Mouse (Mus musculus) adrenal gland, postnatal 4 days (tissue): ENCODE data around the gene Sox13. TPM values are rescaled to one million over a fixed set of nuclear protein-coding genes. Genes with fewer than 3 reads are reported as not detected.
A peak's percentile ranks its signal among the peaks of the same experiment; 100 is the strongest.

Source experiments
- DNase-seq, 2 experiments: peaks; one replicate each; pipeline ENCODE4 v3.0.0; 2021 to 2022; ENCODE audit warnings: low spot score in 2 of 2, mixed read lengths in 2 of 2
- total RNA-seq, 2 experiments: library from RNA; stranded (reverse); gene quantifications; 2 replicates each; pipeline ENCODE4 v1.2.3; 2021

The Sox13 gene
- total RNA-seq, 2 experiments from 2014 or later, result 26.0 to 35.2 TPM

GRCm38 (mm10) chr1:133371431-133371830 is 52.7 kb downstream of the Sox13 start:
- no peak for DNase-seq

DNA sequence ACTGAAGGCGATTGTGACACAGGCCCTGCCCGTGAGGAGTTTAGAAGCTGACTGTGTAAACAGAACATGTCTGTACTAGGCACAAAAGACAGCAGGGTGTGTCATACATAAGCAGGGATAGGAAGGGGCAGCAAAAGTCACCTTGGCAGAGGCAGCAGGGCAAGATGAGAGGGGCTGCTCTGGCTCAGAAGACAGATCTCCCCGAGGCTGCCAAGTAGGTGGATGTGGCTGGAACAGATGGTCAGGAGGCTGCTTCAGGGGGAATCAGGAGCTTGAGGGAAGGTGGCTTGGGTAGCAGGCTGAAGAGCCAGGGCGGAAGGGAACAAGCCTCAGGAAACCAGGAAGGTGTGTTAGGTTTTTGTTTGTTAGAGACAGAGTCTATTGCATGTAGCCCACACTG is 53.8 kb downstream of the Sox13 start:
- DNase-seq, result no peak

GRCm38 (mm10) chr1:133368644-133369043 is 55.5 kb downstream of the Sox13 start:
- DNase-seq, result no peak

- no peak for DNase-seq
These were observed 56.3 kb downstream of the Sox13 start for GRCm38 (mm10) chr1:133367606-133368488.

GRCm38 (mm10) chr1:133366951-133367605 is 57.1 kb downstream of the Sox13 start:
- DNase-seq, result no peak

DNA sequence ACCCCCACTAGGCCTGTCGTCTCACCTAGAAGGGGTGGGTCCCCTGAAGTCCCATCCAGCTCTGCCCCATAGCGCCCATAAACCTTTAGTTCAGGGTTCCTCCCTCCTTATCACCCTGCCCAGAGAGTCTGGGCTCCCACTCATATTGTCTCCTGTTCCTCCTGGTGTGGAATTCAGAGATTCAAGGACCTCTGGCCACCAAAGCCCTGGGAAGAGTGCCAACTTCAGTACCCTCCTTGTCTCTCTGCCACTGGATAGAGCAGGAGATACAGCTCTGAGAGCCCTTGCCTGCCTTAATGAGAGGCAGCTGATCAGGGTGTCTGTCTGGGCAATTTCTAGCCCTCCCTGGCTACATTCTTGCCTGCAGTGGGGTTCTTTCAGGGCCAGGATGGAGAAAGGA is 59.3 kb downstream of the Sox13 start:
- no peak for DNase-seq

GRCm38 (mm10) chr1:133364022-133364630 is 60.1 kb downstream of the Sox13 start:
- DNase-seq, result no peak

GRCm38 (mm10) chr1:133363276-133364021 is 60.7 kb downstream of the Sox13 start, which contains the start of gene Etnk2:
Gene Etnk2, plus strand, starts transcription at chr1:133363572.
- DNase-seq, result peak; percentile 57 to 75

- no peak for DNase-seq
These were observed 62.1 kb downstream of the Sox13 start for GRCm38 (mm10) chr1:133362103-133362502.

DNA sequence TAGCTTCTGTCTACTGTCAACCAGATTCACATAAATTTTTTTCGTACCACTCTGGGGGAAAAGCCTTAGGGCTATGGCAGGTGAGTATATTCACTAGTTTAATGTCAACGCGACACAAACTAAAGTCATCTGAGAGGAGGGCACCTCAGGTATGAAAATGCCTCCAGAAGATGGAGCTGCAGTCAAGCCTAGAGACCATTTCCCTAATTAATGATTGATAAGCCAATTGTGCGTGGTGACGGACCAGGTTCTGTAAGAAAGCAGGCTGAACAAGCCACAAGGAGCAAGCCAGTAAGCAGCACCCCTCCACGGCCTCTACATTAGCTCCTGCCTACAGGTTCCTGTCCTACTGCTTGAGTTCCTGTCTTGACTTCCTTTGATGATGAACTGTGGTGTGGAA is 63.2 kb downstream of the Sox13 start:
- no peak for DNase-seq

GRCm38 (mm10) chr1:133356330-133356729 is 67.8 kb downstream of the Sox13 start:
- DNase-seq, result no peak

GRCm38 (mm10) chr1:133355912-133356311 is 68.3 kb downstream of the Sox13 start:
- DNase-seq, result no peak

DNA sequence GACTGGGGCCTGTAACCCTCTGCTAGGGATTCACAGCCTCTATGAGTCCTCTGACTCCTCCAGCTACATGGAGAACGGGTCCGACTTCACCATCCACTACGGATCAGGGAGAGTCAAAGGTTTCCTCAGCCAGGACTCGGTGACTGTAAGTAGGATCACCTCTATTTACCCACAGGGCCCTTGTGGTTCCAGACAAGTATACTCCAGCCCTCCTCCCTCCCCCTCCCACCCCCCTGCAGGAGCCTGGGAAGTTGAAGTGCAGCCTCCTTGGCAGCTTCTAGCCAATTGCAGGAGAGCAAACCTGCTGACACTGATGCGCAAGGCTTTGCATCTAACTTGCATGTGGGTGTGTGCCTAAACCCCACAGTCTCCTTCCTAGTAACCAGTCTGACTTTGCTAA is 68.7 kb downstream of the Sox13 start:
- no peak for DNase-seq

DNA sequence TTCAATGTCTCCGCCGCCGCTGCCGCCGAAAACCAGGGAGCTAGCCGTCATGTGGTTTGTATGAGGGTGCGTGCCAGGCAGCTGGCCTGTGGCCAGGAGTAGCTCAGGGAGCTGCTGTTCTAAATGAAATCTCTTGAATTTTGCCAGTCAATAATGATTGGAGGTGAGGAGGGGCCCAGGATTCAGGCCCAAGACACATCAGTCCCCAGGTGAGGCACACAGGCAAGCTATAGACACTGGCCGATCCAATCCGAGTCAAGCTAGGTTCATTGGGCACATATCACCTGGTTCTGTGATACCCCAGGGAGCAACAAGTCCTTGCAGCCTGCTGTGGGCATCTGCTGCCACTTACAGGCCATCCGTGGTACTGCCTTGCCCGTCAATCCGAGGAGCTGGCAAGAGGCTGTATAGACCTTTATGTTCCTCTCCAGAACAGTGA is 70.8 kb downstream of the Sox13 start:
- peak; percentile 59 to 61 for DNase-seq

DNA sequence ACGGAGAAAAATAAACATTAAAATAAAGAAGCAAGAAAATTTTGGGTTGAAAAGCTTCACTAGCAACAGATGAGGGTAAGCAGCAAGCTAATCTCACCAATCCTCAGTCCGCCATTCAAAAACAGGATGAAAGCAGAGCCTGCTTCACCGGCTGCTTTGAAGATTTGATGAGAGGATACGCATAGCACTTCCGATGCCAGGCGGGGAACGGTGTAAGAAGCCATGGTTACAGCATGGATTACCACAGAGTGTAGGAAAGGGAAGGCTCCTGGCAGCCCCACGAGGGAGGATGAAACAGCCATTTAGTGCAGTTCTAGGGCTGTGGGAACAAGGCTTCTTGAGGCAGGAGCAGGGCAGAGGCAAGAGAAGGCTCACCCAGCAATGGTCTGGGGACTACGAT is 72.4 kb downstream of the Sox13 start:
- no peak for DNase-seq

- no peak for DNase-seq
These were observed 74.0 kb downstream of the Sox13 start, which contains the start of gene Ren1 for GRCm38 (mm10) chr1:133350210-133350609. Gene Ren1, plus strand, starts transcription at chr1:133350510.

DNA sequence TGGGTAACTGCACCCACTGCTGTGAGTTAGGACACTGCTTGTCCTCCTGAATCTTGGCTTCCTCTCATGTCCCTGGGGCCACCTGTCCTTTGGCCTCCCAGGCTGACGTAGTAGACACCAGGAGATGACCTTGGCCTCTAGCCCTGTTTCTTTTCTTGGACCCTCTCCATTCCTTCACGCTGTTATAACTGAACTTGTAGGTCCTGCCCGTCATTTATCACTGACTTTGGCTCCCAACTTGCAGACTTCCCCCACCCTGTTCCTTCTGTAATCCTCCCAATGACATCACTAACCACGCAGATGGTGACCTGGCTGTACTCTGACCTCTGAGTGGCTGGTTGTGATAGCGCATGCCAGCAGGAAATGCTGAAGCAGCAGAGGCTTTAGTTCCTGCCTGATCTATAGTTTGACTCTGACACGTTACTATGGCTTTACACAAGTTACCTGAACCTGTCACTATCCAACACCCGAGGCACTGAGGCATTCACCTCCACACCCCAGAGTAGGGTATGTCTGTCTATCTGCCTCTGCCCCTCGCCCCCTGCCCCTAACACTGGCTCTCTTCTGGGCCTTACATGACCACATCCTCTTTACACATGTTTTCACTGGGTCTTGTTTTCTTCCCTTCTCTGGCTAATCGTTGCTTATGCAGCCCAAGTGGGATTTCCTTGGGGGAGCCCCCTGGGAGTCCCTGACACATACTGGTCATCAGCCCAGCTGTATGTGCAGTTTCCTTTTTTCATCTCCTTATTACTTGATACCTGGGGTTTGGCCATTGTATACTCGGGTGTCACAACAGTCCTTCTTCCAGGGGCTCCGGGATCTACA is 76.3 kb downstream of the Sox13 start:
- no peak for DNase-seq

- DNase-seq, result no peak
These were observed 77.0 kb downstream of the Sox13 start for GRCm38 (mm10) chr1:133347226-133347625.

GRCm38 (mm10) chr1:133346531-133346930 is 77.6 kb downstream of the Sox13 start:
- DNase-seq, result no peak

DNA sequence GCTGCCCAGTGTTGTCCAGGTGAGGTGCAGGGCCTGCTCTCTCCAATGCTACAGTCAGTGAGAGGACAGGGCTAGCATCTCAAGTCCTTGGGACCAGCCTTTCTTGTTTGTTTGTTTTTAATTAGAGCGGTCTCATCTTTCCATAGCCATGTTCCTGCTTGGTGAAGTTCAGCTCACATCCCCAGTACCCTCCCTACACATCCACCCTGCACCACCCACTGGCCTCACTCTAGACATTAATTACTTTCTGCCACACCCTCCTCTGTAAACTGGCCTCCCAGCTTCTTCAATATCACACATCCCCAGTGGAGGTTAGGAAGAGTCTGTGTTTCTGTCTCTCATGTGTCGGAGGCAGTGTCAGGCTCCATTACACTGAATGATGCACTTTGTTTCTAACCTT is 79.8 kb downstream of the Sox13 start:
- no peak for DNase-seq
